Mouse (Mus musculus) testis, postnatal 10 days (tissue): ENCODE results near the gene Drc7.
A peak's percentile ranks its signal among the peaks of the same experiment; 100 is the strongest.
"Not testable (repeated sequence)": the region's sequence is repeated elsewhere in the genome, so short reads cannot be mapped to it uniquely, and the experiment has no call there.

ENCODE experiments used
- DNase-seq: peaks from one replicate; pipeline ENCODE4 v3.0.0; 2021; ENCODE audit warnings: low spot score

Gene Drc7

DNA sequence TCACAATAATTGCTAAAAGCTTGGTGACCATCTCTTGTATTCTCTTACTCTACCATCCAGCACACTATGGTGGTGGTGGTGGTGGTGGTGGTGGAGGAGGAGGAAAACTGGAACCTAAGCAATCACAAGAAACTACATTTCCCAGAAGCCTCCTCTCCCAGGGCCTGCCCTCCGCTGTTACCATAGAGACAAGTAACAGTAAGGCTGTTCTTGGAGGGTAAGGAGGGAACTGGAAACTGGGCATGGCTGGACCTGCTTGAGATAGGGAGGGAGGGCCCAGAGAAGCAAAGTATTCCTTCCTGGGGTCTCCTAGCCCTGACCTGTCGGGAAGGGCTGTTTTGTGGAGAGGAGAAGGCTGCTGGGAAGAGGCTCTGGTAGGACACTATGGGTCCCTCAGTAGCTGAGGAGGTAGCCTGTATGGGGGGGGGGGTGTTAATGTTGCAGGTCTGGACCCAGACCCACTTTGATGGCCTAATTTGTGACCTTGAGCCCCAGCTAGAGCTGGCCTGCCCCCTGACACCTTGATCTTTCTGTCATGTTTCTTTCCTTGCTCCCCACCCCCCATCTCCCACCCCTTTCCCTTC lies at the start of gene Drc7:
Drc7 (plus strand) TSS at position 177 of the 584 bp plus-strand sequence.
- DNase-seq, result no peak

DNA sequence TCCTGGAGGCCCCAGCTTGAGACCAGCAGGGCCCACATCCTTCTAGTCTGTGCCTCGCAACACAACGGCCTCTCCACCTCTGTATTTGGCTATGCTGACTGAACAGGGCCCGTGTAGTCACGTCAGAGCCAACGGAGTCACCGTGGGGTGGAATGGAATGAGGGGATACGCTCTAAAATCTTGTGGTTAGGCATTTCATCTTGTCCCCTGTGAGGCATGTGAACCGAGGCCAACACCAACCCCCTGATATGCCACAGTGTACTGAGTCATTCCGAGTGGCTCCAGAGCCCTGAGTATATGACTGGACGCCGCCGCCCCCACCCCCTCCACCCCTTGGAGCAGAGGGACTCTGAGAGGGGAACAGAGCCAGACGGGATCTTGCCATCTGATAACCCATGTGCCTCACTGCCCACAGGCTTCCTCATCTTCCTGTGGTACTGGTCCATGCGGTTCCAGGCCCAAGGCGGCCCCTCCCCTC lies 42.4 kb upstream of the Drc7 start:
- no peak for DNase-seq

DNA sequence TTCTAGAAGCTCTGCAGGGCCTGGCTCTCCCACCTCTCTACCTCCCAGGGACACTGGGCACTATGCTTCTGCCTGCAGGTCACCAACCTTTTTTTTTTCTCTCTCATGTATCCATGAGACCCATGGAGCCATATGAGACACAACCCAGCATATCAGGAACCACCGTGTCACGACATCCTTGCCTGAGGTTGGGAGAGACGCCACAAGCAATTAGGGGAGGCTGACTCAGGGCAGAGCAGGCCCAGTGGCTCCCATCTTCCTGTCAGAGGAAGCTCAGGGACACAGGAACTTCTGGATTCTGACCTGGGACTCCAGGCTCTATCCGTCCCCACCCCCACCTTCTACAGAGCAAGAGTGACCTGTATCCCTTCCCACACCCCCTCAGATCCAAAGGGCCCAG lies 39.0 kb upstream of the Drc7 start:
- DNase-seq, result no peak

DNA sequence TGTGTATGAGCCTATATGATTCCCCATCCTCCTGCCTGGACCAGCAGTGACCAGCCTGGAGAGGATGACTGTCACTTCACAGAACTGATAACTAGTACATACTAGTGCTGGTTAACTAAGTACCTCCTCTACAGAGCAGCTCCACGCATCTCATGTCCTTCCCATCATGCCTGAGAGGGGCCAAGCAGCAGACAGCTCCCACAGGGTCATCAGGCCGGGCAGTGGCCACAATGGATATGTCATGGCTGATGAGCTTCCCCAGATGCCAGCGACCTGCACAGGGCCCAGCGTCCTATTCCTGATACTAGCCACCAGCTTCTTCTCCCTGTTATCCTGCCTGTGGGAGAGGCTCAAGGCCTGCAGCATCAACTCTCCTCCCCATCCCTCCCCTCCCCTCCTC lies 38.2 kb upstream of the Drc7 start:
- DNase-seq, result no peak

DNA sequence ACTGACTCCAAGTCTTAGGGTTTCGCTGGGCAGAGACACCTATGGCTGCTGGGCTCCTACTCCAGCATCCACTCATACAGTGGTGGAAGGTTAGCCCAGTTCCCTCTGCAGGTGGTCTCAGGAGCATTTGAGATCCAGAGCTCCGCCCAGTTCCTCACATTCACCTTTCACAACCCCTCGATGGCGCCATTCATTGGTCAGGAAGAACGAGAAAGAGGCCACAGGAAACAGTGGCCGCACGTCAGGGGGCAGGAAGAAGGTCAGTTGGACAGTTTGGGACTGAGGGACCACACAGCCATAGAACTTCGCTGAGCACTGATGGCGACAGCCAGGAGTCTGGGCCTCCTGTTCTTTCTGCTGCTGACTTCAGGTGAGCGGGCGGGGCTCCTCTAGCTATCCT lies 37.5 kb upstream of the Drc7 start, which contains the start of gene Adgrg3:
Adgrg3 (plus strand) TSS at position 242 of the 400 bp plus-strand sequence.
- no peak for DNase-seq

DNA sequence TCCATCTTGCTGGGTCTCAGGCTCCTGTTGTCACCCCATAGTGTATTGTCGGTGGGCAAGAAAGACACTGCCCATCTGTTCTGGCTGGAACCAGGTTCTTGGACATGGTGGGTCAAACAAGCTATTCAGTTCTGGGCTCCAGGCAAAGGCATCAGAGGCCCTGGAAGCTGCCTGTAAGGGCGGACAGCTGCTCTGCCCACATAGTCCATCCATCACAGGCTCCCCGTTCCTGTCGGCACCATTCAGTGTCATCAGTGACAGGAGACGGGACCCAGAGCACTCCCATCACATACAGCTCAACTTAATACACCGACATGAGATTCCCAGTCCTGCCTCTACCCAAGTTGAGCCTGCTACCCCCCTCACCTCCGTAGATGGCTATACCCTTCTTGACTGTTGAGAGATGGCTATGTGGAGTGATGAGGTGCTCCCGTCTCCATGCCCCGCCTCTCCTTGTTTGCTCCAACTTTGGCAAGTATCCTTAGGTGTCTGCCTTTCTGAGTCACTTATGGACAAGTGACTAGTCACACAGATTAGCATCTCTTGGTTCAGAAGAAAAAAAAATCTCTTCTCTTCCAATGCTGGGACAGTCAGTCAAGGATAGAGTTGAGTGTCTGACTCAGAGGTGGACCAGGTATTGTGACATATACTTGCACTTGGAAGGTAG lies 36.8 kb upstream of the Drc7 start:
- no peak for DNase-seq

DNA sequence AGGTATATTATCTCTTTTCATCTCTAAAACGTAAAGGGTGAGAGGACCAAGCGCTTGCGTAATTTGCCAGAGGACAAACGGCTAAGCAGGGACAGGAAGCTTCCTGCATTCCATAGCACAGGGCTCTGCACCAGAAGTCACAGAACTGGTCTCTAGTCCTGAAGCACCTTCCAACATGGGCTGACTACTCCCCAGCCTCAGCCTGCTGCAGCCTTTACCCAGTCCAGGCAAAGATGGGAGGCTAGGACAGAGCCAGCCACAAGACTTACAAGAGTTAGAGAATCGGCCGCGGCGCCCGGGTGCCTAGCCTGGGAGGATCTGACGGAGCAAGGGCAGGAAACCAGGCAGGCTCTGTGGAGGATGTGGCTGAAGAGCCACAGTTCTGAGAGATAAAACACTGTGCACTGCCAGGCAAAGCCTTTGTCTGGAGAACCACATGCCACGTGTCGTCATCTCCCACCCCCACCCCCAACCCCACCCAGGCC lies 34.6 kb upstream of the Drc7 start:
- no peak for DNase-seq

DNA sequence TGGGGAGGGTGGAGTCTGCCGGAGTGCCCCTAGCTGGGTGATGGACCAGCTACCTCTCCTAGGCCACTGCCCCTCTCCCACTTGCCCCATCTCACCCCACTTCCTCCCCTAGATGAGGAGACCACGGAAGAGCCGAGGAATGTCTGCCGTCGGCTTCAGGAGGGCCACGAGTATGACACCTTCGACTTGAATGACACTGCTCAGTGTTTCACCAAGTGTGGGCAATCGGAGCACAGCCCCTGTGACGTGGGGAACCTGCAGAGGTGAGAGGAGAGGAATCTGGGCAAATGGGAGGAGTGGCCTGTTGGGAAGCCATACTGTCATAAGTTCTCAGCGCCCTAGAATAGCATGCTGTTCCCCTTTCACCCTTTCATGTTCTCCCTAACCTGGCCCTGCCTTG lies 34.1 kb upstream of the Drc7 start:
- no peak for DNase-seq

DNA sequence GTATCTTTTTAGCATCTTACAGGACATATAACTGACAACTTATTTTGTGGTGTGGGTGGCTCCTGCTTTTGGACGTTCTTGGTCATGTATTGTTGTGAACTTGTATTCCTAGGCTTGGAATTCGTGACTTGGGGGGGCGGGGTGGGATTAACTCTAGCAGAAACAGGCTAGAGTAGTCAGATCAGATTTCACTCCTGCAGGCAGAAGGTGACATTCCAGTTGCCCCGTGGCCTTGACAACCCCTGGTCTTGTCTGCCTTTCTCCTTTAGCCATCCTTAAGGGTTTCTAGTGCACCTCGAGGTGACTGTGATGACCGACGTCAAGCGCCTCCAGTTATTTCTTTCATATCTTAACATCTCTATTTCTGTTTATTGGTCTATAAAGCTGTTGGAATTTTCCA lies 31.7 kb upstream of the Drc7 start:
- no peak for DNase-seq

DNA sequence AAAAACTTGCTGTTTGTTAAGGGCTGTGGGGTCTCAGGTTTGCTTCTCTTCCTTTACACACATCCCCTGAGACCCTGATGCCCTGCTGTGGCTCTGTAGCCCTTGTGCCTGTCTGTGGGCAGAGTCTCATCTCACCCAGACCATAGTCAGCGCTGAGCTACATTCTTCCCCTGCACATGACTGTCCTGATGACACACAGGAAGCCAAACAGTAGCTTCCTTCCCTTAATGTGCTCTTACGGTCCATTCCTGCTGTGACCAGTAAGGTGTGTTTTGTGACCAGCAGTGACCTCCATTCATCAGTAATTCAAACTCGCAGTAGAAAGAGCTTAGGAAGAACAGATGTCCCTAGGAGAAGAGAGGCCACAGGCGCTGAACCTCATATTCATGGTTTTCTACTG lies 30.5 kb upstream of the Drc7 start:
- DNase-seq, result no peak

DNA sequence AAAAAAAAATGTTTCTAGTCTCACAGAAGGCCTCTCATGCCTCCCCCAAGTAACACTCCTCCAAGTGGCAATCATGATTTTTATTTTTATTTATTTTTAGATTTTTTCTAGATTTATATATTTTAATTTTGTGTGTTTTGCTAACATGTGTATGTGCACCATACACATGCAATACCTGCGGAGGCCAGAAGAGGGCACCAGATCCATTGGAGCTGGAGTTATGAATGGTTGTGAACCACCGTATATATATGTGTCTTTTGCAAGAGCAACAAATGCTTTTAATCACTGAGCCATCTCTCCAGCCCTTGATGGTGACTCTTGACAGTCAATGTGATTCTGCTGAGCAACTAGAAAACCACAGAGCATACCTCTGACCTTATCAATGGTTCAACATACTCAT lies 29.5 kb upstream of the Drc7 start:
- peak; percentile 68 for DNase-seq

DNA sequence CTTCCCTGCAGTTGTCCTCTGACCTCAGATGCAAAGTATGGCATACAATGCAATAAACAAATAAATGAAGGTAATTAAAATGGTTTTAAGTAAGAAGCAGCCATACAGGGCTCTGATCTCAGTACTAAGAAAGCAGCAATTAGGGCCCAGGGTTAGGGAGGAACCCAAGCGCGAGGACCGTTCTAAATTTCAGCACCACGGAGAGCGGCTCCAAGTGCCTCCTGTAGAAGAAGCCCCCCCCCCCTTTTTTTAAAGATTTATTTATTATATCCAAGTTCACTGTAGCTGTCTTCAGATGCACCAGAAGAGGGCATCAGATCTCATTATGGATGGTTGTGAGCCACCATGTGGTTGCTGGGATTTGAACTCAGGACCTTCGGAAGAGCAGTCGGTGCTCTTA lies 26.5 kb upstream of the Drc7 start:
- DNase-seq, result not testable (repeated sequence)

DNA sequence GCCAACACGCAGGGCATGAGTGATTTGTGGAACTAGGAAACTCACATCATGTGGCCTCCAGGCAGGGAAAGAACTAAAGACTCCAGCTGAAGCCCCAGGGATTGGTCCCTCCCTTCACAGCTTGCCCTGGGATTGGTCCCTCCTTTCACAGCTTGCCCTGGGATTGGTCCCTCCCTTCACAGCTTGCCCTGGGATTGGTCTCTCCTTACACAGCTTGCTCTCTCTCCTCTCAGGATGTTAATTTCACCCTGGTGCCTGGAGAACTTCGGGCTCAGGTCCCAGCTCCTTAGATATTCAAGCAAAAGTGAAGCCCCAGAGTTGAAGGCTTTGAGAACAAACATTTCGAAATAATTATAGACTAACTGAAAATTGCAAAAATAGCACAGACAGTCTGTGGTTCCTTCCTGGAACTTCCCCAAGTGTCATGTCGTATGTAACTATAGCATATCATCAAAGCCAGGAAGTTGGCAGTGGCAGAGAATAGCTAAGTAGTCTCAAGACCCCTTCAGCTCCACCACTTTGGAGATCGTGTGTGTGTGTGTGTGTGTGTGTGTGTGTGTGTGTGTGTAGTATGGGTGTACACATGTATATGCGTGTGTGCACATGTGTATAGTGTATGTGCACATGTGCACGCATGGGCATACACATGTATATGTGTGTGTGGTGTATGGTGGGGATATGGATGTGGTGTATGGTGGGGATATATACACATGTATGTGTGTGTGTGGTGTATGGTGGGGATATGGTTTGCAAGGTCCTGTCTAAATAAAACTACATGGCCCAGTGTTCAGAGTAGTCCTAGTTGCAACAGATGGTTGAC lies 17.6 kb upstream of the Drc7 start:
- DNase-seq, result no peak

DNA sequence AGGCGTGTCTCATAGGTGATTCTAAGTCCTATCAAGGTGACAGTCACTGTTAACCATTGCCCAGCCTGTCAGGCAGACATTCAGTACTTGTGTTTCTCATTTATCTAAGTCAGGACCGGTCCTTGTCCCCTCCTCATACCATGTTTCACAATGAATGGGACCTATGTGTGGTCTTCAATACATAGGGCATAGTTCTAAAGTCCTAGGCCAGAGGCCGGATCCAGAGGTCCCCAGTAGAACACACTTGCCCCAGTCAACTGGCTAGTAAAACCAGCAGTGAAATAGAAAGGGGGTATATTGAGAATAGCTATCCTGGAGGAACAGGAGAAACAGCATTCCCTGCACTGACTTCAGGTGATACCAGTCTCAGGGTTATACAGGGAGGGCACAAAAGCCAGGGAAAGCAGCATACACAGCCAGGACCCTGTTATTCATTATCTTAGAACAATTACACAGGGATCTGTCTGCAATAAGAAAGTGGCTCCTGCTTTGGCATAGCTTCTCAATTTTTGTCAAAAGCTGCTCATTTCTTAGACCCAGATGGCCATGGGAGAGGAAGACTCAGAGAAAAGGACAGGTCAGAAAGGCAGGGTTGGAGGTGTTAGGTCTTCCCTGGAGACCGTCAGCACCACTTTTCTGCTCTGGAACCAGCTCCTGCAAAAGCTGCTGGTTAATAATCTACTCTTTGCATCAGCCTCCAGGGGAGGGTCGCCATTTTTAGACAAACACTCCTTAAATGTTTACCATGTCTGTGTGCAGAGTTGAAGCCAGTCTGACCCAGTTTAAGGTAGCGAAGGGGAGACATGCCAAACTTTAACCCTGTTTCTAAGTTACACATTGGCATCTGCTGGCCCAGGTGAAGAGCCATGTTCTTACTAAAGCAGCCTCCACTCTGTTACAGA lies 12.8 kb upstream of the Drc7 start:
- no peak for DNase-seq

DNA sequence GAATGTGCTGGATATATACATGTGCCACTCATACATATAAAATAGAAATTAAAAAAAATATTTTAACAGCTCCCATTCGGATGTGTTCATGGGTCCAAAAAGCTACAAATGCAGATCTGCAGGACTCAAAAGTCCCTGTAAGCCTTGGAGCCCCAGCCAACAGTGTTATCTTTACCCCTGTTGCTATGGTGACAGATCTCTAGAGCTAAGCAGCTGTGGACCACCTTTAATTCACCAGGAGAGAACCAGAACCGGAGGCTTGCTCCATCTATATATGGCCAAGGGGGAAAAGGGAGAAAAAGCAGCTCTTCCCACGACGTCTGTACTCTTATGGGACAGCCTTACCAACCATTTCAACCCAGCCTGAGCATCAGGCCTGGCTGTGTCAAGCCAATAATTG lies 10.1 kb upstream of the Drc7 start:
- no peak for DNase-seq

DNA sequence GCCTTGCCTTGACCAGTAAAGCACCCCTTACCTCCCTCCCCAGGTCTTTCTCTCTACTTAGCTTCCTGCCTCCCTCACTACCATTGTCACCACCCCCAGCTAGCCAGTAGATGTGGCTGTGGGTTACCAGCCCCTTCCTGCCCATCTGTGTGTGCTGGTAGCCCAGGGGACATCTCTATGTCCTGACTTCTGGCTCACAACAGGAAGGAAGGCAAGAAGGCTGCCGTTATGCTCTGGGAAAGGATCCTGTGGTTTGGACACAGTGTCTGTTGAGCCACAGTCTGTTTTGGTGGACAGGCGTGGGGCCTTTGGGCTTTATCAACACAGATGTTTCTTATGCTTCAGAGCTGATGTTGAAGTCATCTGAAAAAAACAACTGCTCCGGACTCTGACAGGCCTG lies 7.9 kb upstream of the Drc7 start:
- no peak for DNase-seq

DNA sequence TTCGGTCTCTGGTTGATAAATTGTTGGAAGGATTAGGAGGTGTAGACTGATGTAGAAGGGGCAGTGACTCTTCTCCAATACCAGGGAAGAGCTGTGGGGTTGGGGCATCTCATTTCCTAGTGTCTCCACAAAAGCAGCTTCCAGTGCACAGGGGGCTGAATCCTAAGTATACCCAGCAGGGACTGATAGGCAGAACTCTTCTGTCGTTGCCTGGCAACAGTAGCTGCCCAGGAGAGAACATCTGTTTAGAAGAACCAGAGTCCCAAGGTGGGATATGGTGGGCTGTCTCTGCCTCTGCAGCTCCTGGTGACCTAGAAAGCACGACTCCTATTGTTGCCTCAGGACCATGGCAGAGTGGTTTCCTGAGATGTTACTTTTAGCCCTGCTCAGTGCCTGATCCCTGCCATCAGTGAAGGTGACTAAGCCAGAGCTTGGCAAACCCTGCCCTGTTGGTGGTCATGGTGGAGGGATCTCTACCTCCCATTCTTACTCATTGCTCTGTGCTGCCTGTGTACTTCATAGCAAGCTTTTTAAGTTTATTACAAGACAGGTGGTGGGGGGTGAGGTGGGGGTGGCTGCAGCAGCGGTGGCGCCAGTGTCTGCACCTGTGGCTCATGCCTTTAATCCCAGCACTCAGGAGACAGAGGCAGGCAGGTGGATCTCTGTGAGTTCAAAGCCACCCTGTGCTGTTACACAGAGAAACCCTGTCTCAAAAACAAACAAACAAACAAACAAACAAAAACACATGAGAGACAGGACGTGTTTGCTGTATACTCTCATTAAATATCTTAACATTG lies 6.8 kb upstream of the Drc7 start:
- no peak for DNase-seq

DNA sequence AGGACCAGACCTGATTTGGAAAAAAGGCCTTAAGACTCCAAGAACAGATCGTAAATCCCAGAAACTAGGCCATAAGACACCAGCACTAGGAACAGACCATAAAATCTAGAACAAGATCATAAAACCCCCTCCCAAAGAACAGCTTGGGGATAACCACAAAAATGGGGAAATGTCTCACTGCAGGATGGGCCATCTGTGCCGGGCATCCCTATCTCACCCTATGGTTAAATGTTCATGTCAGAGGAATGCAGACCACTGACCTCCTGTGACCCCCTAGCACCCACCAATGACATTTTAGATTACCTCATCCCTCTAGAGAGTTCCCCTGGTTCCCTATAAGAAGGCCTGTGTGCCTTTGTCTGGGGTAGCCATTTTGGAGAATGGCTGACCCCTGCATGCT lies 5.3 kb upstream of the Drc7 start:
- DNase-seq, result no peak

DNA sequence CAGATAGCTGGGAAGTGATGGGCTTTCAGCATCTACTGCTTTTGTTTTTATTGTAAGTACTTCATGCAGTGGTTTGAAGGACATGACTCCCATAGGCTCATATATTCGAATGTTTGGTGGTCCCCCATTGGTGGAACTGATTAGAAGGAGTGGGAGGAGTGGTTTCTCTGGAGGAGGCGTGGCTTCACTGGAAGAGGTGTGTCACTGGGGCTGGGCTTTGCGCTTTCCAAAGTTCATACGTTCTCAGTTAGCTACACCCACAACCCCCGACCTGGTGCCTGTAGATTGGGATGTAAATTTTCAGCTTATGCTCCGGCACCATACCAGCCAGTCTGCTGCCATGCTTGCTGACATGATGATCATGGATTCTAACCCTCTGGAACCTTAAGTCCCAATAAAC lies 465 bp upstream of the Drc7 start:
- no peak for DNase-seq

DNA sequence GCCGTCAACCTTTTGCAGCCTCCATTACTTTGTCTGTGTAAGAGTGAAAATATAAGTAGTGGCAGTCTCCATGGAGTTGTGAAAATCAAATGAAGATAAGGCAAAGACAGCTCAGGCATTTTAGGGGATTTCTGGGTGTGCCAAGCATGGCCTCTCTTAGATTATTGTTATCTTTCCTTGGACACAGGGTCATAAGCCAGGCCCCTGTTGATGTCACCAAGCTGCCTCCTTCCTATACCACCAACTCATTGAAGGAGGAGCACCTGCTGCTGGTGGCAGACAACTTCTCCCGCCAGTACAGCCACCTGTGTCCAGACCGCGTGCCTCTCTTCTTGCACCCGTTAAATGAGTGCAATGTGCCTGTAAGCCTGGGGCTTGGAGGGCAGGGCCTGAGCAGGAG lies 1.5 kb downstream of the Drc7 start:
- no peak for DNase-seq

DNA sequence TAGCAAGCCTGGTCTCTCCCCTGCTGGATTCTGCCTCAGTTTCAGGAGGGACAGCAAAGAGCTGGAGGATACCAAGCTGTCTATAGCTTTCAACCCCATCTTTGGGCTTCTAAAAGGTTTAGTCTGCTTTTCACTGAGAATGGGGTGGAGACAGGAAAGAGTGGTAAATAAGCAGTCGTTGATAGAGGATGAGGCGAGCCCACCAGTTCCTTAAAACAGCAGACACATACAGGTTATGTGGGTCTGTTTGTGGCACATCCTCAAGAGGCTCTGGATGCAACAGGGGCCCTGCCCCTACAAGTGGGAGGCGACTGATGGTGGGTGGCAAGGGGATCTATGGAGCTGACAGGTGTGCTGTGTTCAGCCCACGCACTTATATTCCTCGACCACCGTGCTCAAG lies 3.8 kb downstream of the Drc7 start:
- no peak for DNase-seq
